8 mouse cellular contexts compared by ENCODE assay signal in the genomic region with DNA sequence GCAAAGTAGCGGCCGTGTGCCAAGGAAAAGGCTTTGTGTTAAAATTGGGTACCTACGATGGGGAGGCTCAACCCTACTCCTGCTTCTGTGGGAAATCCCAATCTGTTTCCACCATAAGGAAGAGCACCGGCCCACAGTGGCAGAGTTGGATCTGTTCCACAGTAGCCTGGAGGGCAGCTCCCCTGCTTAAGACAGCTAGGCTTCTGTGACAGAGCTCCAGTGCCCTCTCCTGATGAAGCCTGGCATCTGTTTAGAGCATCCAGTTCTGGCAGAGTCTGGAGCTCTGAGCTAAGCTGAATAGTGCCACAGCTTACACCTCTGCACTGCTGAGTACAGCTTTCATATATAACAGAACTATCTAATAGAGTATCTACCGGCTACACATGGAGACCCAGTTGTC. TPM values are rescaled to one million over a fixed set of nuclear protein-coding genes. Genes with fewer than 3 reads are reported as not detected.
DNase-seq lines count a peak whose midpoint lies in the region; TF ChIP-seq lines count a peak whose summit lies in the region.

No protein-coding gene starts in this region.

- no peak overlapping the region for H3K4me3 ChIP-seq in left cerebral cortex, adult 2 months

- peak; percentile 40 for DNase-seq in adrenal gland, adult 2 months
- no peak for DNase-seq in adrenal gland, adult 8-10 months
- DNase-seq in left cerebral cortex, adult 2 months (ENCODE audit: extremely low spot score in 1 of 2, low spot score in 2 of 2), result peak in 1 of 2 experiments; percentile 21
- DNase-seq in left cerebral cortex, adult 8-10 months (ENCODE audit: low spot score in 2 of 2), result no peak
- peak; percentile 46 to 70 for DNase-seq in cerebellum, adult 18-20 months
- peak; percentile 67 to 87 for DNase-seq in kidney, postnatal 25 days
- no peak for DNase-seq in spleen, postnatal 4 days (ENCODE audit: low spot score in 2 of 2)
- no peak for DNase-seq in spleen, postnatal 14 days (ENCODE audit: low spot score in 2 of 2)

- intact Hi-C loops in left cerebral cortex, adult 2 months (cut with DNase I), result loop anchor here (10.0 kb wide), 1 partner anchor 810 kb away; a partner anchor contains a TSS

- peak; percentile 47 for TF ChIP-seq CTCF in left cerebral cortex, adult 2 months (IDR thresholded peaks at IDR 0.05)

- no peak overlapping the region for H3K27ac ChIP-seq in left cerebral cortex, adult 2 months

RNA-seq across cellular contexts. Expression of a gene that starts 14.0 kb away (rescaled TPM):
- total RNA-seq in adrenal gland, adult 2 months (2021), result not detected
- polyA plus RNA-seq in adrenal gland, adult 2 months (2012; rRNA removed), result not detected in 2 replicates
- under 1 TPM in 3 of 4 experiments, not detected in 1; 0.06 to 0.19 (median 0.10) TPM for total RNA-seq in adrenal gland, adult 8-10 months (2022)
- 1 to 10 TPM; 2.4 to 2.8 TPM for total RNA-seq in left cerebral cortex, adult 2 months (2021)
- total RNA-seq in left cerebral cortex, adult 8-10 months (2022), result 1 to 10 TPM; 3.0 to 5.3 (median 3.5) TPM

RNA-seq across cellular contexts. Expression of a gene that starts 51.1 kb away (rescaled TPM):
- total RNA-seq in adrenal gland, adult 2 months (2021), result 10 to 100 TPM; 36.6 to 57.4 TPM
- polyA plus RNA-seq in adrenal gland, adult 2 months (2012; rRNA removed), result 11.1 and 13.3 TPM in 2 replicates
- 10 to 100 TPM; 41.1 to 52.0 (median 48.3) TPM for total RNA-seq in adrenal gland, adult 8-10 months (2022)
- total RNA-seq in left cerebral cortex, adult 2 months (2021), result 10 to 100 TPM; 34.2 to 34.7 TPM
- 10 to 100 TPM; 29.6 to 36.9 (median 33.4) TPM for total RNA-seq in left cerebral cortex, adult 8-10 months (2022)

Comparison
In these comparisons a context has a peak if more than half of its experiments do, and no peak if none do; other contexts are left out.
1. DNase-seq: peak in adrenal gland, adult 2 months (single experiment), cerebellum, adult 18-20 months (2 of 2) and kidney, postnatal 25 days (2 of 2); none in adrenal gland, adult 8-10 months (single experiment), left cerebral cortex, adult 8-10 months (0 of 2), spleen, postnatal 4 days (0 of 2) and spleen, postnatal 14 days (0 of 2).